Mouse (Mus musculus) myocyte (in vitro differentiated cells): Measurements from ENCODE around the gene Synpo2l.

Experiments
- E2F4 ChIP-seq: IDR thresholded peaks from one replicate; pipeline ENCODE4 v1.6.1; 2011; ENCODE audit warnings: mild to moderate bottlenecking, control low read depth, moderate library complexity; ENCODE audit not compliant: insufficient read depth
- MAX ChIP-seq: IDR thresholded peaks from one replicate; pipeline ENCODE4 v1.6.1; 2011; ENCODE audit warnings: low read depth, mild to moderate bottlenecking, control low read depth
- MYOD1 ChIP-seq, 3 experiments: IDR thresholded peaks; one replicate each; pipeline ENCODE4 v1.6.1; 2011; ENCODE audit warnings: control low read depth in 2 of 3, low read depth in 2 of 3, mild to moderate bottlenecking in 2 of 3, moderate library complexity in 1 of 3; ENCODE audit not compliant: insufficient read length in 2 of 3, control insufficient read depth in 1 of 3
- MYOG ChIP-seq, 3 experiments: IDR thresholded peaks; one replicate each; pipeline ENCODE4 v1.6.1; 2011; ENCODE audit warnings: control low read depth in 2 of 3, low read depth in 2 of 3, mild to moderate bottlenecking in 2 of 3; ENCODE audit not compliant: insufficient read length in 2 of 3, control insufficient read depth in 1 of 3, insufficient read depth in 1 of 3
- POLR2A ChIP-seq: IDR thresholded peaks from one replicate; pipeline ENCODE4 v1.6.1; 2011; ENCODE audit warnings: low read depth, mild to moderate bottlenecking, control low read depth, moderate library complexity; ENCODE audit not compliant: insufficient read length
- POLR2AphosphoS2 ChIP-seq: IDR thresholded peaks from one replicate; pipeline ENCODE4 v1.6.1; 2011; ENCODE audit warnings: low read depth, control low read depth; ENCODE audit not compliant: insufficient read length
- SRF ChIP-seq: IDR thresholded peaks from one replicate; pipeline ENCODE4 v1.6.1; 2011; ENCODE audit warnings: low read depth; ENCODE audit not compliant: control insufficient read depth, insufficient read length
- TCF12 ChIP-seq: IDR thresholded peaks from one replicate; pipeline ENCODE4 v1.6.1; 2011; ENCODE audit warnings: mild to moderate bottlenecking, control low read depth; ENCODE audit not compliant: poor library complexity, insufficient read depth, severe bottlenecking
- TCF3 ChIP-seq: IDR thresholded peaks from one replicate; pipeline ENCODE4 v1.6.1; 2011; ENCODE audit warnings: low read depth, control low read depth; ENCODE audit not compliant: insufficient read length
- USF1 ChIP-seq: IDR thresholded peaks from one replicate; pipeline ENCODE4 v1.6.1; 2011; ENCODE audit warnings: low read depth, mild to moderate bottlenecking, control low read depth, moderate library complexity

DNA sequence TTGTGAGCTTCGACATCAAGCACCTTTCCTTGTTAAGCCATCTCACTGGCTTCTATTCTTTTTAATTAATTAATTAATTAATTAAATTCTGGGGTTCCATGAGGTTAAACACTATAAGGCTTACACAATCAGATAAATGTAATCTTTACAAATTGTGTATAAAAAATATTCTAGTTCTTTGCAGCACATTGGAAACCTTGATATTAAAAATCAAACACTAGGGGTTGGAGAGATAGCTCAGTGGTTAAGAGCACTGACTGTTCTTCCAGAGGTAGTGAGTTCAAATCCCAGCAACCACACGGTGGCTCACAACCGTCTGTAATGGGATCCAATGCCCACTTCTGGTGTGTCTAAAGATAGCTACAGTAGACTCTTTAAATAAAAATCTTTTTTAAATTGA, 45.2 kb downstream of the Synpo2l start:
- TF ChIP-seq POLR2A (no peak), MAX (no peak), E2F4 (no peak), SRF (no peak), POLR2AphosphoS2 (no peak), MYOD1 (IDR thresholded peaks at IDR 0.05; ENCODE audit: control insufficient read depth in 1 of 3, insufficient read length in 2 of 3, low read depth in 2 of 3) (no peak), TCF12 (no peak), TCF3 (no peak), MYOG (IDR thresholded peaks at IDR 0.05; ENCODE audit: control insufficient read depth in 1 of 3, insufficient read depth in 1 of 3, insufficient read length in 2 of 3, low read depth in 2 of 3) (no peak), USF1 (no peak)
